Mouse (Mus musculus) G1E (cell line): ENCODE measurements around the gene Ulk4. TPM values are rescaled to one million over a fixed set of nuclear protein-coding genes. Genes with fewer than 3 reads are reported as not detected.

ENCODE experiments used
- ATAC-seq: 2 replicates; pipeline ENCODE4 v1.8.0; 2016; ENCODE audit warnings: mild to moderate bottlenecking; ENCODE audit not compliant: insufficient number of reproducible peaks, poor library complexity, low FRiP score, severe bottlenecking; ENCODE audit errors: extremely low read depth
- DNase-seq: peaks from one replicate; pipeline ENCODE4 v3.0.0; 2012; ENCODE audit warnings: low spot score
- H3K27me3 ChIP-seq: 2 replicates; pipeline ENCODE4 v1.6.1; 2012; ENCODE audit warnings: mild to moderate bottlenecking, low read length, inconsistent platforms; ENCODE audit not compliant: insufficient read depth
- H3K36me3 ChIP-seq: replicated peaks from 2 replicates; pipeline ENCODE3; 2012; ENCODE audit warnings: mild to moderate bottlenecking, inconsistent platforms
- H3K4me1 ChIP-seq: 2 replicates; pipeline ENCODE4 v1.6.1; 2012; ENCODE audit warnings: low read depth, low read length, inconsistent platforms, mixed read lengths; ENCODE audit not compliant: insufficient read depth
- H3K4me3 ChIP-seq: 2 replicates; pipeline ENCODE4 v1.5.1; 2012; ENCODE audit warnings: low read depth, mild to moderate bottlenecking, inconsistent platforms, low read length, moderate library complexity, mixed read lengths
- H3K9me3 ChIP-seq: replicated peaks from 2 replicates; pipeline ENCODE4 v1.6.1; 2012; ENCODE audit warnings: inconsistent platforms
- CTCF ChIP-seq: IDR thresholded peaks from 2 replicates; pipeline ENCODE4 v1.5.1; 2012; ENCODE audit warnings: low read depth, low read length, inconsistent platforms, mixed read lengths
- GATA1 ChIP-seq: IDR thresholded peaks from 2 replicates; pipeline ENCODE4 v1.6.1; 2012; ENCODE audit warnings: borderline replicate concordance, low read length, inconsistent platforms, mixed read lengths
- GATA2 ChIP-seq: IDR thresholded peaks from 2 replicates; pipeline ENCODE4 v1.6.1; 2012; ENCODE audit warnings: low read depth, low read length, inconsistent platforms, borderline replicate concordance
- POLR2AphosphoS5 ChIP-seq: IDR thresholded peaks from 2 replicates; pipeline ENCODE4 v1.6.1; 2012; ENCODE audit warnings: low read depth, low read length, inconsistent platforms; ENCODE audit not compliant: insufficient replicate concordance
- TAL1 ChIP-seq: conservative IDR thresholded peaks from 2 replicates; pipeline ENCODE4 v1.6.1; 2012; ENCODE audit warnings: low read depth, low read length, inconsistent platforms, mixed read lengths
- polyA plus RNA-seq: library from polyadenylated mRNA; stranded (reverse); fragments of >175 nt; gene quantifications from 2 replicates; pipeline ENCODE4 v1.2.3, GENCODE M21; 2012
- total RNA-seq, 2 experiments: library from RNA; stranded (forward) in 1 of 2; stranded (reverse) in 1 of 2; fragments of 200-1000 nt in 1 of 2; fragments of >200 nt in 1 of 2; fragmentation: Nextera tagmentation in 1 of 2; gene quantifications; 2 replicates each; pipeline ENCODE4 v1.2.3; 2014 to 2017

The Ulk4 gene
- total and polyA plus RNA-seq, 3 experiments: 0.52 to 3.2 (median 1.6) TPM

- Histone ChIP-seq H3K4me1 (peaks cover 40% of the 10 kb centered on the region), H3K9me3 (no peaks in the 10 kb centered on the region), H3K4me3 (no peak overlapping the region), H3K27me3 (no peaks in the 10 kb centered on the region), H3K36me3 (peaks cover 87% of the 10 kb centered on the region)
- DNase-seq (no peak), ATAC-seq (no peak)
- TF ChIP-seq TAL1 (no peak), GATA2 (no peak), GATA1 (no peak), CTCF (no peak), POLR2AphosphoS5 (no peak)
These were observed 328.2 kb downstream of the Ulk4 start for GRCm38 (mm10) chr9:120948832-120949231.

GRCm38 (mm10) chr9:120946131-120946530 lies 330.9 kb downstream of the Ulk4 start:
- Histone ChIP-seq H3K27me3 (no peaks in the 10 kb centered on the region), H3K9me3 (no peaks in the 10 kb centered on the region), H3K36me3 (peaks cover 87% of the 10 kb centered on the region), H3K4me3 (no peak overlapping the region), H3K4me1 (peaks cover 64% of the 10 kb centered on the region)
- TF ChIP-seq POLR2AphosphoS5 (no peak), GATA2 (no peak), GATA1 (no peak), TAL1 (no peak), CTCF (no peak)
- DNase-seq: no peak
- no peak for ATAC-seq

- H3K27me3 ChIP-seq: no peaks in the 10 kb centered on the region
- peaks cover 89% of the 10 kb centered on the region for H3K36me3 ChIP-seq
- TF ChIP-seq POLR2AphosphoS5 (no peak), TAL1 (no peak), GATA2 (no peak), CTCF (no peak), GATA1 (no peak)
- ATAC-seq: no peak
- H3K9me3 ChIP-seq: no peaks in the 10 kb centered on the region
- no peak overlapping the region for H3K4me3 ChIP-seq
- DNase-seq: no peak
- H3K4me1 ChIP-seq: peaks cover 84% of the 10 kb centered on the region
These were observed 332.8 kb downstream of the Ulk4 start for GRCm38 (mm10) chr9:120944211-120944610.

- Histone ChIP-seq H3K4me1 (peaks cover 83% of the 10 kb centered on the region), H3K9me3 (no peaks in the 10 kb centered on the region), H3K27me3 (no peaks in the 10 kb centered on the region), H3K4me3 (no peak overlapping the region), H3K36me3 (peaks cover 88% of the 10 kb centered on the region)
- no peak for DNase-seq
- no peak for ATAC-seq
- TF ChIP-seq POLR2AphosphoS5 (no peak), GATA1 (no peak), GATA2 (no peak), TAL1 (no peak), CTCF (no peak)
These were observed 333.2 kb downstream of the Ulk4 start for GRCm38 (mm10) chr9:120943757-120944156.

- TF ChIP-seq GATA2 (no peak), TAL1 (no peak), CTCF (no peak), GATA1 (no peak), POLR2AphosphoS5 (no peak)
- ATAC-seq (no peak), DNase-seq (no peak)
- H3K27me3 ChIP-seq: no peaks in the 10 kb centered on the region
- no peaks in the 10 kb centered on the region for H3K9me3 ChIP-seq
- H3K4me1 ChIP-seq: peaks cover 91% of the 10 kb centered on the region
- H3K4me3 ChIP-seq: no peak overlapping the region
- peaks cover 85% of the 10 kb centered on the region for H3K36me3 ChIP-seq
These were observed 336.1 kb downstream of the Ulk4 start for GRCm38 (mm10) chr9:120940858-120941257.

GRCm38 (mm10) chr9:120936351-120936750 lies 340.6 kb downstream of the Ulk4 start:
- TF ChIP-seq TAL1 (no peak), POLR2AphosphoS5 (no peak), CTCF (peak; percentile 17; the same call in 1 of the 2 replicates), GATA2 (no peak), GATA1 (no peak)
- peaks cover 65% of the 10 kb centered on the region for H3K4me1 ChIP-seq
- H3K4me3 ChIP-seq: peak overlapping the region; percentile 6; the same call in 1 of the 2 replicates
- no peaks in the 10 kb centered on the region for H3K9me3 ChIP-seq
- H3K27me3 ChIP-seq: no peaks in the 10 kb centered on the region
- DNase-seq: peak; percentile 38
- no peak for ATAC-seq
- H3K36me3 ChIP-seq: peaks cover 50% of the 10 kb centered on the region

GRCm38 (mm10) chr9:120935634-120935922 lies 341.4 kb downstream of the Ulk4 start:
- Histone ChIP-seq H3K9me3 (no peaks in the 10 kb centered on the region), H3K27me3 (no peaks in the 10 kb centered on the region), H3K4me3 (peak overlapping the region; percentile 82), H3K4me1 (peaks cover 57% of the 10 kb centered on the region), H3K36me3 (peaks cover 42% of the 10 kb centered on the region)
- ATAC-seq (no peak), DNase-seq (no peak)
- no peak for TF ChIP-seq CTCF
- no peak for TF ChIP-seq TAL1
- no peak for TF ChIP-seq POLR2AphosphoS5
- no peak for TF ChIP-seq GATA2
- TF ChIP-seq GATA1: no peak
